Mouse (Mus musculus): ENCODE results near the gene Arhgap27. TPM values are rescaled to one million over a fixed set of nuclear protein-coding genes. Genes with fewer than 3 reads are reported as not detected.

Gene Arhgap27
- polyA plus RNA-seq, 1 experiment from 2014 or later: 3.2 TPM

GRCm38 (mm10) chr11:103365530-103365929, 2.0 kb upstream of the Arhgap27 start:
- TF ChIP-seq CTCF (IDR thresholded peaks at IDR 0.05; ENCODE audit: low read depth) (no peak), EP300 (IDR thresholded peaks at IDR 0.05; ENCODE audit: low read depth) (no peak)
- Histone ChIP-seq H3K27me3 (ENCODE audit: insufficient read depth, low read length) (peaks cover 32% of the 10 kb centered on the region), H3K27ac (ENCODE audit: low read depth) (no peak overlapping the region), H3K4me3 (ENCODE audit: low read depth, low read length) (no peak overlapping the region), H3K4me2 (ENCODE audit: low read depth, low read length) (no peak overlapping the region), H3K36me3 (replicated peaks; ENCODE audit: insufficient read depth, low read length) (peaks cover 19% of the 10 kb centered on the region), H3K4me1 (ENCODE audit: insufficient read depth) (peaks cover 32% of the 10 kb centered on the region), H3K9me3 (ENCODE audit: low read length) (no peaks in the 10 kb centered on the region), H3K9ac (replicated peaks) (no peak overlapping the region)
- WGBS (ENCODE audit: insufficient replicate concordance): 83% methylated on average over 4 of the region's 4 CpGs
- DNase-seq: no peak
- no peak for ATAC-seq

GRCm38 (mm10) chr11:103365022-103365421, 1.5 kb upstream of the Arhgap27 start:
- H3K4me2 ChIP-seq (ENCODE audit: low read depth, low read length): no peak overlapping the region
- H3K36me3 ChIP-seq (replicated peaks; ENCODE audit: insufficient read depth, low read length): peaks cover 16% of the 10 kb centered on the region
- no peak overlapping the region for H3K27ac ChIP-seq (ENCODE audit: low read depth)
- no peak overlapping the region for H3K4me3 ChIP-seq (ENCODE audit: low read depth, low read length)
- WGBS (ENCODE audit: insufficient replicate concordance): 84% methylated on average over 3 of the region's 3 CpGs
- DNase-seq (no peak), ATAC-seq (no peak)
- no peaks in the 10 kb centered on the region for H3K9me3 ChIP-seq (ENCODE audit: low read length)
- H3K4me1 ChIP-seq (ENCODE audit: insufficient read depth): peaks cover 33% of the 10 kb centered on the region
- TF ChIP-seq CTCF (IDR thresholded peaks at IDR 0.05; ENCODE audit: low read depth) (no peak), EP300 (IDR thresholded peaks at IDR 0.05; ENCODE audit: low read depth) (no peak)
- no peak overlapping the region for H3K9ac ChIP-seq (replicated peaks)
- peaks cover 36% of the 10 kb centered on the region for H3K27me3 ChIP-seq (ENCODE audit: insufficient read depth, low read length)

GRCm38 (mm10) chr11:103364335-103364734, 843 bp upstream of the Arhgap27 start:
- DNase-seq: no peak
- H3K27me3 ChIP-seq (ENCODE audit: insufficient read depth, low read length): peaks cover 41% of the 10 kb centered on the region
- H3K4me1 ChIP-seq (ENCODE audit: insufficient read depth): peaks cover 34% of the 10 kb centered on the region
- no peaks in the 10 kb centered on the region for H3K9me3 ChIP-seq (ENCODE audit: low read length)
- H3K27ac ChIP-seq (ENCODE audit: low read depth): no peak overlapping the region; the same call in 1 of the 2 replicates
- WGBS (ENCODE audit: insufficient replicate concordance): 40% methylated on average over 5 of the region's 5 CpGs
- TF ChIP-seq EP300 (IDR thresholded peaks at IDR 0.05; ENCODE audit: low read depth): no peak
- TF ChIP-seq CTCF (IDR thresholded peaks at IDR 0.05; ENCODE audit: low read depth): no peak
- peaks cover 11% of the 10 kb centered on the region for H3K36me3 ChIP-seq (replicated peaks; ENCODE audit: insufficient read depth, low read length)
- 0 out of 2 replicates have a peak overlapping the region, but pooled peaks have one; percentile 88 for H3K4me2 ChIP-seq (ENCODE audit: low read depth, low read length)
- H3K4me3 ChIP-seq (ENCODE audit: low read depth, low read length): no peak overlapping the region
- H3K9ac ChIP-seq (replicated peaks): no peak overlapping the region
- no peak for ATAC-seq

GRCm38 (mm10) chr11:103362521-103363181, 841 bp downstream of the Arhgap27 start:
- ATAC-seq (peak; percentile 5; the same call in 1 of the 2 replicates), DNase-seq (no peak)
- peaks cover 43% of the 10 kb centered on the region for H3K27me3 ChIP-seq (ENCODE audit: insufficient read depth, low read length)
- peak overlapping the region; percentile 88 for H3K4me2 ChIP-seq (ENCODE audit: low read depth, low read length)
- peaks cover 5% of the 10 kb centered on the region for H3K36me3 ChIP-seq (replicated peaks; ENCODE audit: insufficient read depth, low read length)
- 2% methylated on average over 33 of the region's 33 CpGs for WGBS (ENCODE audit: insufficient replicate concordance)
- no peaks in the 10 kb centered on the region for H3K9me3 ChIP-seq (ENCODE audit: low read length)
- TF ChIP-seq CTCF (IDR thresholded peaks at IDR 0.05; ENCODE audit: low read depth) (no peak), EP300 (IDR thresholded peaks at IDR 0.05; ENCODE audit: low read depth) (no peak)
- peak overlapping the region; percentile 74 for H3K27ac ChIP-seq (ENCODE audit: low read depth)
- peak overlapping the region; percentile 58 for H3K9ac ChIP-seq (replicated peaks)
- H3K4me1 ChIP-seq (ENCODE audit: insufficient read depth): peaks cover 35% of the 10 kb centered on the region
- peak overlapping the region; percentile 53 for H3K4me3 ChIP-seq (ENCODE audit: low read depth, low read length)

GRCm38 (mm10) chr11:103362054-103362432, 1.4 kb downstream of the Arhgap27 start:
- no peak for DNase-seq
- WGBS (ENCODE audit: insufficient replicate concordance): 5% methylated on average over 13 of the region's 13 CpGs
- Histone ChIP-seq H3K9me3 (ENCODE audit: low read length) (no peaks in the 10 kb centered on the region), H3K4me2 (ENCODE audit: low read depth, low read length) (peak overlapping the region; percentile 88), H3K4me3 (ENCODE audit: low read depth, low read length) (peak overlapping the region; percentile 53), H3K9ac (replicated peaks) (peak overlapping the region; percentile 58), H3K36me3 (replicated peaks; ENCODE audit: insufficient read depth, low read length) (peaks cover under 1% of the 10 kb centered on the region), H3K27ac (ENCODE audit: low read depth) (peak overlapping the region; percentile 74; the same call in 1 of the 2 replicates), H3K27me3 (ENCODE audit: insufficient read depth, low read length) (peaks cover 43% of the 10 kb centered on the region), H3K4me1 (ENCODE audit: insufficient read depth) (peaks cover 35% of the 10 kb centered on the region)
- TF ChIP-seq CTCF (IDR thresholded peaks at IDR 0.05; ENCODE audit: low read depth) (no peak), EP300 (IDR thresholded peaks at IDR 0.05; ENCODE audit: low read depth) (no peak)
- ATAC-seq: no peak

GRCm38 (mm10) chr11:103361396-103362053, 2.0 kb downstream of the Arhgap27 start:
- Histone ChIP-seq H3K9me3 (ENCODE audit: low read length) (no peaks in the 10 kb centered on the region), H3K4me1 (ENCODE audit: insufficient read depth) (peaks cover 35% of the 10 kb centered on the region), H3K27ac (ENCODE audit: low read depth) (no peak overlapping the region), H3K9ac (replicated peaks) (no peak overlapping the region), H3K27me3 (ENCODE audit: insufficient read depth, low read length) (peaks cover 43% of the 10 kb centered on the region), H3K36me3 (replicated peaks; ENCODE audit: insufficient read depth, low read length) (no peaks in the 10 kb centered on the region; the same call in 1 of the 2 replicates), H3K4me2 (ENCODE audit: low read depth, low read length) (peak overlapping the region; percentile 88), H3K4me3 (ENCODE audit: low read depth, low read length) (peak overlapping the region; percentile 53)
- no peak for TF ChIP-seq EP300 (IDR thresholded peaks at IDR 0.05; ENCODE audit: low read depth)
- TF ChIP-seq CTCF (IDR thresholded peaks at IDR 0.05; ENCODE audit: low read depth): no peak
- whole genome bisulfite sequencing (ENCODE audit: insufficient replicate concordance): 7% methylated on average over 23 of the region's 25 CpGs
- ATAC-seq (no peak), DNase-seq (no peak)
